Mouse (Mus musculus) hindbrain, embryonic 16.5 days (tissue): ENCODE results near the gene Fastkd5. TPM values are rescaled to one million over a fixed set of nuclear protein-coding genes. Genes with fewer than 3 reads are reported as not detected.
A peak's percentile ranks its signal among the peaks of the same experiment; 100 is the strongest.
"Not testable (repeated sequence)": the region's sequence is repeated elsewhere in the genome, so short reads cannot be mapped to it uniquely, and the experiment has no call there.

ENCODE experiments used
- ATAC-seq: fragments of 200-750 bp; cut with Nextera tagmentation; 2 replicates; pipeline ENCODE4 v1.8.0; 2017; ENCODE audit warnings: moderate TSS enrichment, moderate library complexity
- H3K27ac ChIP-seq: fragments of 300-500 bp; sonication (generic); 2 replicates; pipeline ENCODE4 v1.5.1; 2014; ENCODE audit warnings: low read depth, mild to moderate bottlenecking, control low read depth, low read length, moderate library complexity
- H3K27me3 ChIP-seq: fragments of 300-500 bp; sonication (generic); replicated peaks from 2 replicates; pipeline ENCODE4 v1.6.1; 2014; ENCODE audit warnings: low read length; ENCODE audit not compliant: control insufficient read depth, insufficient read depth
- H3K36me3 ChIP-seq: fragments of 300-500 bp; sonication (generic); 2 replicates; pipeline ENCODE4 v1.6.1; 2014; ENCODE audit warnings: mild to moderate bottlenecking, low read length, moderate library complexity, mixed read lengths; ENCODE audit not compliant: control insufficient read depth, insufficient read depth
- H3K4me1 ChIP-seq: fragments of 300-500 bp; sonication (generic); 2 replicates; pipeline ENCODE4 v1.6.1; 2014; ENCODE audit warnings: low read depth, low read length; ENCODE audit not compliant: control insufficient read depth, insufficient read depth
- H3K4me2 ChIP-seq: fragments of 300-500 bp; sonication (generic); 2 replicates; pipeline ENCODE4 v1.6.1; 2014; ENCODE audit warnings: mild to moderate bottlenecking, low read length, control low read depth, moderate library complexity
- H3K4me3 ChIP-seq: fragments of 300-500 bp; sonication (generic); 2 replicates; pipeline ENCODE4 v1.5.1; 2014; ENCODE audit warnings: mild to moderate bottlenecking, low read length, control low read depth, moderate library complexity
- H3K9ac ChIP-seq: fragments of 300-500 bp; sonication (generic); 2 replicates; pipeline ENCODE4 v1.6.1; 2014; ENCODE audit warnings: low read depth, mild to moderate bottlenecking, control low read depth, low read length, moderate library complexity
- H3K9me3 ChIP-seq: fragments of 300-500 bp; sonication (generic); 2 replicates; pipeline ENCODE4 v1.6.1; 2014; ENCODE audit warnings: mild to moderate bottlenecking, low read length, moderate library complexity; ENCODE audit not compliant: control insufficient read depth
- WGBS: fragments of 180-500 bp; shearing (Covaris S2); extraction: QIAGEN DNeasy Blood & Tissue Kit; methylation state at CpG from one replicate; pipeline ENCODE4 v1.1.7; 2014; 5-methylcytosine and 5-hydroxymethylcytosine counted together
- polyA plus RNA-seq: library from polyadenylated mRNA; unstranded; fragments of >200 nt; fragmentation: Nextera tagmentation; extraction: Ambion mirVana; gene quantifications from 2 replicates; pipeline ENCODE4 v1.2.1, GENCODE M21; 2015

The Fastkd5 gene
- polyA plus RNA-seq, 1 experiment from 2014 or later, result 9.7 TPM

DNA sequence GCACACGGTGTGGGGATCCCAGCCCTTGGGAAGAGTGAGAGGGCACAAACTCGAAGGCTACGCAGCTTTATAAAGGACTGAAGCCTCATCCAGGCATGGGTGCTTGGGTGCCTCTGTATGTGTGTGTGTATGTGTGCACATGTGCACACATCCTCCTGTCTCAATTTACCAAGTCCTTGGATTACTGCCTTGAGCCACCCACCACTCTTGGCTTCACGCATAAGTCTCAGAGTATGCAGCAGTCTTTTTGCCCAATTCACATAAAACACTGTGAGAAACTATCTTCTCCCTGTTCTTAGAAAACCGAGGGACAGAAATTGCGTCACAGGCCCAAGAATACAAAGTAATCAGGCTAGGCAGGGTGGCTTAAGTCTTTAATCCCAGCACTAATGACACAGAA is 43.8 kb downstream of the Fastkd5 start:
- 90% methylated on average over 6 of the region's 6 CpGs for WGBS
- no peak for ATAC-seq
- H3K27me3 ChIP-seq, result peaks cover 16% of the 10 kb centered on the region
- H3K9me3 ChIP-seq, result no peaks in the 10 kb centered on the region
- no peak overlapping the region for H3K4me2 ChIP-seq
- peaks cover 2% of the 10 kb centered on the region for H3K4me1 ChIP-seq
- H3K9ac ChIP-seq, result no peak overlapping the region
- peaks cover 6% of the 10 kb centered on the region; the same call in 1 of the 2 replicates for H3K36me3 ChIP-seq
- no peak overlapping the region for H3K4me3 ChIP-seq
- H3K27ac ChIP-seq, result no peak overlapping the region

DNA sequence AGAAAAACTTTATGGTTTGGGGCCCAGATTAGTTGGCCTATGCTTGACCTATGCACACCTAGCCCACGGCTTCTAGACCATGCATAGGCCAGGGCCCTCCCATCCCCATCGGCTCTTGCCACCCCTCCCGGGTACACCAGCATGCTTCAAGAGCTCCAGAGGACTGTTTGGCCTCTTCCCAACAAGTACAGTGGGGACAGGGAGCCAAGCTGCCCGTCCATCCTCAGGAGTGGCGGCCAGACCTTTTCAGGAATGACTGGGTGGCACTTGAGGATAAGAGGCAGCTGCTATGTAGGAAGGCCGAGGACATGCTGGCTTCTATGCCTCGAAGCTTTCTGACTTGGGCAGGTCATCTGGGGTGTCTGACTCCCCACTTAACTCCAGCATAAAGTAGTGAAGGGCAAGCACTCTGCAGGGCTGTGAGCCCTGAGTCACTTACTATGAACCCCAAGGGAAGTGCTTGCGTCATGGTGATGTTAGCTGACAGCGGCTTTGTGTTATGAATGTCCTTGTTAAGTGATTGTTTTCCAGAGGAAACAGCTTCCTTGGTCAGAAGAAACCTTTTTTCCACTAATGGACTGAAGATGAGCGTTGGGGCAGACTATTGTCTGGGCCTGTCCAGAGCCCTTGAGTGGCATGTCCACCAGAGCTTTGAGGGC is 45.8 kb downstream of the Fastkd5 start:
- Histone ChIP-seq H3K4me2 (no peak overlapping the region), H3K27me3 (peaks cover 33% of the 10 kb centered on the region), H3K27ac (no peak overlapping the region), H3K36me3 (no peaks in the 10 kb centered on the region), H3K9ac (no peak overlapping the region), H3K9me3 (no peaks in the 10 kb centered on the region), H3K4me3 (no peak overlapping the region), H3K4me1 (peaks cover 9% of the 10 kb centered on the region)
- WGBS, result 78% methylated on average over 10 of the region's 10 CpGs
- no peak for ATAC-seq

GRCm38 (mm10) chr2:130582552-130582951 is 47.3 kb downstream of the Fastkd5 start, which contains the start of gene Avp:
Avp (minus strand) TSS chr2:130582554.
- Histone ChIP-seq H3K36me3 (no peaks in the 10 kb centered on the region), H3K4me1 (peaks cover 9% of the 10 kb centered on the region), H3K27me3 (peaks cover 47% of the 10 kb centered on the region), H3K4me3 (no peak within 1 kb of the TSS), H3K9ac (no peak within 1 kb of the TSS), H3K9me3 (no peaks in the 10 kb centered on the region), H3K4me2 (no peak within 1 kb of the TSS), H3K27ac (no peak within 1 kb of the TSS)
- WGBS, result 34% methylated on average over 10 of the region's 10 CpGs
- ATAC-seq, result no peak

GRCm38 (mm10) chr2:130581201-130581600 is 48.6 kb downstream of the Fastkd5 start:
- H3K36me3 ChIP-seq, result no peaks in the 10 kb centered on the region
- H3K4me1 ChIP-seq, result peaks cover 12% of the 10 kb centered on the region
- H3K27me3 ChIP-seq, result peaks cover 52% of the 10 kb centered on the region
- H3K9ac ChIP-seq, result peak overlapping the region; percentile 38; the same call in 1 of the 2 replicates
- H3K9me3 ChIP-seq, result no peaks in the 10 kb centered on the region
- ATAC-seq, result no peak
- H3K4me3 ChIP-seq, result peak overlapping the region; percentile 33
- WGBS, result 2% methylated on average over 16 of the region's 16 CpGs
- H3K27ac ChIP-seq, result no peak overlapping the region
- H3K4me2 ChIP-seq, result peak overlapping the region; percentile 52

DNA sequence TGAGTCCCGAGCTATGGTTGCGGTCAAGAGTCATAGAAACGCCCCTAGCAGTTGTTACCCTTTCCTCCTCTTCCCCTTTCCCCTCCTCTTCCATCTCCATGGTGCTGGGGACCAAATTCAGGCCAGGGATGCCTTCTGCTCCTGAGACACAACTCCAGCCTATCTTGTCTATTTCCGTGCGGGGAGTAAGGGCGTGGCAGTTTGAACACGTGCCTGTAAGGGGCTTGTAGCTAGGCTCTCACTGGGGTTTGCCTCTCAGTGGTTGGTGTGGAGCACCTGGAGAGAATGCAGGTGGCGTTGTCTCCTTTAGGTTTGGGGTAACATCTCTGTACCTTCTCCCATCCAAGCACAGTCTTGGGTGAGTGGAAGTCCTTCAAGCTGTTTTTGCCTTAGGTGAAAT is 50.0 kb downstream of the Fastkd5 start:
- Histone ChIP-seq H3K27me3 (peaks cover 64% of the 10 kb centered on the region), H3K27ac (no peak overlapping the region), H3K4me3 (no peak overlapping the region), H3K4me1 (peaks cover 12% of the 10 kb centered on the region), H3K9me3 (no peaks in the 10 kb centered on the region), H3K36me3 (no peaks in the 10 kb centered on the region), H3K4me2 (no peak overlapping the region), H3K9ac (no peak overlapping the region; the same call in 1 of the 2 replicates)
- WGBS, result 6% methylated on average over 8 of the region's 8 CpGs
- ATAC-seq, result no peak

DNA sequence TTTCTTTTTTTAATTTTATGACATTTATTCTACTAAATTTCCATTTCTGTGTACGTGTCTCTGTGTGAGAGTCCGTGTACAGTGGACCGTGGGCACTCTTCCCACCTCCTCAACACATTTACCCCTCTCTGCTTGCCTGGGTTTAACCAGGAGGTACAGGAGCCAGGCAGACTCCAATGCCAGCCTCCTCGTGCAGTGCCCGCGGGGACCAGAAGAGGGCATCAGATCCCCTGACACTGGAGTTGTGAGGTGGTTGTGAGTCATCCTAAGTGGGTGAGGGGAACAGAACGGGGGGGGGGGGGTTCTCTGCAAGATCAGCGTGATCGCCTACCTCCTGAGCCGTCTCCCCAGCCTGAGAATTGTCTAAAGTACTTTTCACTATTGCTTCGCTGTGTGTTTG is 51.7 kb downstream of the Fastkd5 start:
- Histone ChIP-seq H3K4me3 (no peak overlapping the region), H3K4me2 (no peak overlapping the region), H3K27me3 (peaks cover 64% of the 10 kb centered on the region), H3K4me1 (peaks cover 12% of the 10 kb centered on the region), H3K9me3 (no peaks in the 10 kb centered on the region), H3K36me3 (no peaks in the 10 kb centered on the region), H3K27ac (no peak overlapping the region), H3K9ac (no peak overlapping the region)
- no peak for ATAC-seq
- WGBS, result 6% methylated on average over 11 of the region's 11 CpGs

DNA sequence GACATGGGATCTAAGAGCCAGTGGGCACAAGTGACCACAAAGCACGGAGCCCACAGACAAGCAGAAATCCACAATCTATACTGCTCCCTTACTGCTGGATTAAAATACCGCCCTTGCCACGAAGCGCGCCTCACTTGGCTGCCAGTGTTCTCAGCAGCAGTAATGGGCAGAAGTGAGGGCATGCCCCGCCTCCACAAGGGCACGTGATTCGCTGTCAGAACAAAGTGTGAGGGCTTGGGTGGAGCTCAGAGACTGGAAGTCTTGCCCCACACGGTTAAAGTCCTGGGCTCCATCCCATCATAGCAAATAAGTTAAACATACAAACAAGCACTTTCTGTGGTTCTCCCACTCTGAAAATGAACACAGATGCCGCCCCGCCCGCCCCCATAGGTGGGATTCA is 52.2 kb downstream of the Fastkd5 start:
- H3K27ac ChIP-seq, result no peak overlapping the region
- H3K36me3 ChIP-seq, result no peaks in the 10 kb centered on the region
- no peak for ATAC-seq
- 5% methylated on average over 12 of the region's 12 CpGs for WGBS
- peaks cover 64% of the 10 kb centered on the region for H3K27me3 ChIP-seq
- H3K9ac ChIP-seq, result no peak overlapping the region
- H3K4me2 ChIP-seq, result no peak overlapping the region
- no peaks in the 10 kb centered on the region for H3K9me3 ChIP-seq
- peaks cover 12% of the 10 kb centered on the region for H3K4me1 ChIP-seq
- H3K4me3 ChIP-seq, result no peak overlapping the region

DNA sequence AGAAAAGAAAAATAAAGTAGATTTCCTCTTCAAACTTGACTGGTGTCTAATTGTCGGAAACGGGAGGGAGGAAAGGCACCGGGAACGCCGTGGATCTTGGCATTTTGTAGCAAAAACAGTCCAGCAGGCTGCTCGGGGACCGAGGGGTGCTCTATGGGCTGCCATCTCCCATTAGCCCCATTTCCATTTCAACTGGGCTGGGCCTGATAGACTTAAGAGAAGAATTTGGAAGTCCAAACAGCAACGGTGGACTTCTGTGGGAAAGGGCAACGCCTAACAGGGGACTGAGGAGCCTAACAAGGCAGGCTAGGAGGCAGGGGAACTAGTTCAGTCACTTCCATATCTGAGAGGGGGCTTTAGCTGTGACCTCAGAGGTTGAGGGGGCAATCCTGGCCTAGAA is 52.8 kb downstream of the Fastkd5 start:
- Histone ChIP-seq H3K4me1 (peaks cover 12% of the 10 kb centered on the region), H3K27me3 (peaks cover 58% of the 10 kb centered on the region), H3K9me3 (no peaks in the 10 kb centered on the region), H3K9ac (no peak overlapping the region), H3K4me3 (no peak overlapping the region; the same call in 1 of the 2 replicates), H3K27ac (no peak overlapping the region), H3K4me2 (no peak overlapping the region; the same call in 1 of the 2 replicates), H3K36me3 (no peaks in the 10 kb centered on the region)
- ATAC-seq, result no peak
- 5% methylated on average over 9 of the region's 9 CpGs for WGBS

DNA sequence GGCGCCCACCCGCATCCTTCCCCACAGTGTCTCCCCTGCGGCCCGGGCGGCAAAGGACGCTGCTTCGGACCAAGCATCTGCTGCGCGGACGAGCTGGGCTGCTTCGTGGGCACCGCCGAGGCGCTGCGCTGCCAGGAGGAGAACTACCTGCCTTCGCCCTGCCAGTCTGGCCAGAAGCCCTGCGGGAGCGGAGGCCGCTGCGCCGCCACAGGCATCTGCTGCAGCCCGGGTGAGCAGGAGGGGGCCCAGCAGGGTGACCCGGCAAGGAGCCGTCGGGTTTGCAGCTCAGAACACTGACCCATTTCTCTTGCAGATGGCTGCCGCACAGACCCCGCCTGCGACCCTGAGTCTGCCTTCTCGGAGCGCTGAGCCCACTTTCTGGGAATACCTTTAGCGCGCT is 53.3 kb downstream of the Fastkd5 start:
- peak overlapping the region; percentile 51 for H3K9ac ChIP-seq
- not testable (repeated sequence) for H3K27ac ChIP-seq, H3K36me3 ChIP-seq, H3K9me3 ChIP-seq, ATAC-seq
- WGBS, result 3% methylated on average over 30 of the region's 32 CpGs
- H3K27me3 ChIP-seq, result peaks cover 54% of the 10 kb centered on the region
- peaks cover 12% of the 10 kb centered on the region for H3K4me1 ChIP-seq
- H3K4me2 ChIP-seq, result peak overlapping the region; percentile 54
- H3K4me3 ChIP-seq, result peak overlapping the region; percentile 33
